12 mouse cellular contexts compared by ENCODE assay signal in the genomic region with DNA sequence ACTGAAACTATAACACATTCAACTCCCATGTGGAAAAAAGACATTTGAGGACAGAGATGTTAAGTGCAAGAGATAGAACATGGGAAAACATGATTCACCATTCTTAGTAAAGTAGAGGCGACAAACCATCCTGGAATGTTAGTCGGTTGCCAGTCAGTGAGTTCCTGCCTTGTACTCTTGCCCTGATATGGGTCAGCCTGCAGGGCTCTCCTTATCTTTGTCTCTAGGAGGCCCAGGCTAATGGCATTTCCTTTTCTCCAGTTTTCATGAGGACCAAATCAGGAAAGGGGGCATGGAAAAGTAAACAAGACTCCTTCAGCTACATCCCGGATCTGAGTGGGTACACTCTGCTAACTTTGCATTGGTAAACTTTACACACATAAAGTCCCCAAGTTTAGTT.
A peak's percentile ranks its signal among the peaks of the same experiment; 100 is the strongest.
DNase-seq lines count a peak whose midpoint lies in the region; ATAC-seq and TF ChIP-seq lines count a peak whose summit lies in the region.
"Had no signal": no experiment of that assay in that cellular context is flagged by ENCODE, and none has a peak within 500 bp of the region (broad histone marks: within the 10 kb centered on the region; RNA-seq: fewer than 3 reads in every experiment).

No protein-coding gene starts in this region.

- intact Hi-C loops in heart, postnatal 10 days (cut with DNase I): no loop called here
- intact Hi-C loops in left cerebral cortex, postnatal 36 days (cut with DNase I): no loop called here

- TF ChIP-seq POLR2A in liver, adult 2 months (IDR thresholded peaks at IDR 0.05; ENCODE audit: extremely low read depth, insufficient read depth, low read length): no peak

- in situ Hi-C loops in Patski (cut with MboI; ENCODE audit: low pct_unique_long_range_greater_than_20kb): loop anchor here (5.0 kb wide), 1 partner anchor 43 kb away; no protein-coding TSS in a partner anchor

- ATAC-seq in Patski: peak; percentile 54
- ATAC-seq in erythroid progenitor cell, adult 5-6 weeks (replicated peaks; ENCODE audit: low FRiP score, poor library complexity, severe bottlenecking): no peak

- 49% methylated on average over 3 of the region's 3 CpGs for WGBS in liver, adult 2 months

- POLR2A ChIA-PET in Patski (lab: Charles Lee): no interaction called here

- no peak overlapping the region for H3K9ac ChIP-seq in liver, adult 2 months (ENCODE audit: low read depth, low read length)

- no peak overlapping the region for H3K4me3 ChIP-seq in liver, adult 2 months (ENCODE audit: insufficient read depth, low read depth, low read length)
- H3K4me3 ChIP-seq: forebrain, embryonic 10.5 days had no signal

- DNase-seq in embryo, embryonic 10 days (ENCODE audit: low spot score): peak; percentile 8
- no peak for DNase-seq in embryo, embryonic 9.5 days (ENCODE audit: extremely low spot score)
- DNase-seq in liver, adult 2 months (ENCODE audit: extremely low read depth, low read depth, low spot score): peak; percentile 10
- DNase-seq in liver: no peak
- no peak for DNase-seq in Patski (ENCODE audit: low read depth, low spot score)
- peak; percentile 33 to 37 for DNase-seq in heart, postnatal 10 days
- DNase-seq in left cerebral cortex, postnatal 36 days (ENCODE audit: low spot score in 2 of 2): no peak
- DNase-seq: cerebellum, adult 9-11 months; left cerebral cortex, postnatal 4 days had no signal

- CTCF ChIA-PET in Patski (lab: Charles Lee): no interaction called here

- TF ChIP-seq CTCF in liver, adult 2 months (IDR thresholded peaks at IDR 0.05; ENCODE audit: low read depth, low read length): no peak
- TF ChIP-seq CTCF in Patski (IDR thresholded peaks at IDR 0.05): no peak

- H3K4me1 ChIP-seq in liver, adult 2 months (ENCODE audit: control insufficient read depth, insufficient read depth, low read length): no peaks in the 10 kb centered on the region
- H3K4me1 ChIP-seq: forebrain, embryonic 10.5 days had no signal

- H3K27ac ChIP-seq in liver, adult 2 months (replicated peaks; ENCODE audit: insufficient read depth, low read depth, low read length): no peak overlapping the region
- H3K27ac ChIP-seq: forebrain, embryonic 10.5 days; macrophage had no signal

- no peaks in the 10 kb centered on the region for H3K79me2 ChIP-seq in liver, adult 2 months (ENCODE audit: control insufficient read depth, insufficient read depth, low read length)

- H3K27me3 ChIP-seq in liver, adult 2 months (ENCODE audit: control insufficient read depth, insufficient read depth, low read length): no peaks in the 10 kb centered on the region
- H3K27me3 ChIP-seq in Patski: no peaks in the 10 kb centered on the region

- no peaks in the 10 kb centered on the region for H3K36me3 ChIP-seq in liver, adult 2 months (ENCODE audit: control insufficient read depth, insufficient read depth, low read length)
- H3K36me3 ChIP-seq: forebrain, embryonic 10.5 days had no signal

Comparison
In these comparisons a context has a peak if more than half of its experiments do, and no peak if none do; other contexts are left out.
1. DNase-seq: peak in embryo, embryonic 10 days (single experiment), liver, adult 2 months (single experiment) and heart, postnatal 10 days (2 of 2); none in embryo, embryonic 9.5 days (single experiment), liver (single experiment), Patski (single experiment) and left cerebral cortex, postnatal 36 days (0 of 2).